Mouse (Mus musculus) CD4-positive helper T cell, adult 2 months (primary cell): ENCODE results near the gene E2f7.

Experiments used
- DNase-seq: peaks from one replicate; pipeline ENCODE4 v3.0.0-alpha.2; 2012; ENCODE audit warnings: low read depth, missing footprints, low spot score

The E2f7 gene

GRCm38 (mm10) chr10:110773878-110774277 lies 28.6 kb downstream of the E2f7 start:
- DNase-seq: no peak

DNA sequence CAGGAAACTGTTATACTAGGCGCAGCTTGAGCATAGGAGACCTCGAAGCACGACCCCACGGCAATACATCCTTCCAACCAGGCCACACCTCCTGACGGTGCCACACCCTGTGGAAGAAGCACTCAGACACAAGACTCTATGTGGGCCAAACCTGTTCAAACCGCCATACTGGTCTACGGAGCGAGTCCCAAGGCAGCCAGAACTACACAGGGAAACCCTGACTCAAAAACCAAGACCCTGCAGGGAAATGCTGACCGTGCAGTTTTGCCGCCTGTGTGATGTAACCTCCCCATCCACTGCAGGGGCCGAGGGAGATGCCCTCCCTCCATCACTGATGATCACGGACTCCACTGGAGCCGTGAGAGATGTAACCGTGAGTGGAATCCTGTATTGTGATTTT lies 36.5 kb downstream of the E2f7 start:
- DNase-seq: no peak

- no peak for DNase-seq
Observed at GRCm38 (mm10) chr10:110782655-110783054, 37.4 kb downstream of the E2f7 start.

DNA sequence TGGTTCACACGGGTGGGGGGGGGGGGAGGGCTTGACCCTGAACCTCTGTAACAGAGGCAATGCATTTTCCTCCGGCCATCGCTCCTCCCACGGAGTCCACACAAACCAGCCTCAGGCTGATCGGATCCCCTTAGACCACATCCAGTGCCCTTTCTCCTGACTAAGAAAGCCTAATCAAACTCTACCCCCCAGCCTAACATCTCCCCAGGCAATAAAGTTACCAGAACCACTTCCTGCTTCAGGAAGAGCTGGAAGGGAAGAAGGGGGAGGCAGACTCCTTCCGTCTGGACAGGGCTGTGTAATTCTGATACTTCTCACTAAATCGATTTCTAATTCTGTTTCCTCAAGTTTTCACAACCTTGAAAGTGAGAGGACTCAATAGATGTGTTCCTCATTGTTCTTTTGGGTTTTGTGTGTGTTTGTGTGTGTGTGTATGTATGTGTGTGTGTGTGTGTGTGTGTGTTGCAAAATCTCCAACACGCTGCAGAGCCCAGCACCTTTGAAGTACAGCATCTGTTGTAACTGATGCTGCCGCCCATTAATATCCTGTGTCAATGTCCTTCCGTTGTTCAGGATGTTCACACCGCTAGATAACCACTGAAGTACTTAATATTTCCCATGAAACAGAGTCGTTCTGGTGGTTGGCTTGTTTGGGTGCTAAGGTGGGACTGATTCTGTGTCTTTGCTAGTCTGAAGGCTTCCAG lies 43.0 kb downstream of the E2f7 start:
- no peak for DNase-seq

GRCm38 (mm10) chr10:110789683-110790082 lies 44.4 kb downstream of the E2f7 start:
- no peak for DNase-seq

GRCm38 (mm10) chr10:110793150-110793787 lies 48.0 kb downstream of the E2f7 start:
- DNase-seq: no peak

DNA sequence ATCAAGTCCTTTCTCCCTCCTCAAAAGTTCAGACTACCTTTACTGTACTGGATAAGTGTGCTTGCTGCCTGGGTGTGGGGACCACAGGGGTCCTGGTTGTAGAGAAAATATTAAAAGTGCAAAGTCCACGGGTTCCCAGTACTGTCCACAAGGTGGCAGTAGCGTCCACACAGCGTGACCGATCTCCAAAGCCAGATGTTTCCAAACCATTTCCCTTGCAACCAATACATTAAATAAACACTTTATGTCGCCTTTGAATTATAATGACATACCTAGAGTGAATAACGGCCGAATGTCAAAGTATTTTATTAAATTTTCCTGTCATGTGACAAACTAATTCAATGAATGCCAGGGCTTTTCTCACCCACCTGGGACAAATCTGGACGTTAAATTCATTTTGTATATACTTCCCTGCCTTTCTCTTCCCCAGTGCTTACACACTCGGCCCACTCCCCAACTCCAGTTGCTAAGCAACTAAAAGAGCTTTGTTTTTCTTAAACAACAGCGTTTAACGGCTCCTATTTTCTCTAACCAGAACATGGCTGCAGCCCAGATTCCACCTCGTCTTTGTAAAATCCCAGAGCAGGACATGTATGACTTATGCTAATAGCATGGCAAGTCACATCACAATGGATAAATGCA lies 49.4 kb downstream of the E2f7 start:
- peak; percentile 42 for DNase-seq

DNA sequence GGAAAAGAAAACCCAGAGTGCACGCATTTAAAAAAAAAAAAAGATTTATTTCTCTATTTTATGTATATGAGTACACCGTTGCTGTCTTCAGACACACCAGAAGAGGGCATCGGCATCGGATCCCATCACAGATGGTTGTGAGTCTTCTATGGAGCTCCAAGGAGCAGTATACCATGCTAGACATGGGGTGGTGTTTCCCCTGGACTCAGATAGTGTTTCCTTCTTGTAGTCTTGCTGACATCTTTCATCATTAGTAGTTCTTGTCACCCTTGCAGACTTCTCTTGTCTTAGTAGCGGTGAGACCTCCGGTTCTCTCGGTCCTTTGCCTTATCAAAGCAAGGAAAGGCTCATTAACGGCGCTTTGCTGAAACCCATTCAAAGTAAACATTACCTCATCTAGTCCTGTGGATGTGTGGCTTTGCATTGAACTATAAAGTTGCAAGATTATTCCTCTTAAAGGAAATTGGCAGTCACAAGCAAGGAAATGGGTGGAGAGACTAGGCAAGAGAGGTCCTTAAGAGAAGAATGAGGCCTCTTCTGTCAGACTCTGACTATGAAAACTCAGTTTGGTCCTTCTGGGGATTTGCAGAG lies 50.1 kb downstream of the E2f7 start:
- DNase-seq: no peak

- DNase-seq: no peak
Observed at GRCm38 (mm10) chr10:110801296-110801695, 56.1 kb downstream of the E2f7 start.

DNA sequence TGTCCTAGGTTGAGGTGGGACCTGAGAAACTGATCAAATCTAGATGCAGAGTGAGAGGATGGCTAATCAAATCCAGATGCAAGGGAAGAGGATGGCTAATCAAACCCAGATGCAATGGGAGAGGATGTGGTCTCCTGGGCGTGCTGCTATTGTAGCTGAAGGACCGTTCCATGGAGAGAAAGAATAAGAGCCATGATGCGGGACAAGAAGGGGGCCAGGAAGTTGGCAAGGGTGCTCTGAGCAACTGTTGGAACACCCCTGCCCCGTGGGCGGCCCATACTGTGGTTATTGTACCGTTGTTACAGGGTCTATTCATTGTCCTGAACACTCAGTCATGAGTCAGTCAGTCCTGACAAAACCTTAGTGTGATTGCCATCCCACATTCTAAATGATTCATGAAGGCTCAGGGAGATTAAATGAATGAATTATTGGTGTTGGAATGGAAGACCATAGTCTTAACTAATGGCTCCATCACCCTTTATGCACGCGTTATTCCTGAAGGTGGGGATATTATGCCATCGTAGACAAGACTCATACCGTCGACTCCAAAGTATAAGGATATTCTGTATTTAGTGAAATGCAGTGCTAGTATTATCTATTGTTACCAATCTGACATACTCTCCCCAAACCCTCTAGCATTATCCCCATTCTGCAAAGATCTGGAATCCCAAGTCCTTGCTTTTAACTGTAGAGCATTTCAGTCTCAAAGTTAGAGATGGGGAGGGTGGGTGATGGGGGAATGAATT lies 59.2 kb downstream of the E2f7 start:
- no peak for DNase-seq

- no peak for DNase-seq
Observed at GRCm38 (mm10) chr10:110805025-110805740, 59.9 kb downstream of the E2f7 start.

- no peak for DNase-seq
Observed at GRCm38 (mm10) chr10:110806471-110806870, 61.2 kb downstream of the E2f7 start.

GRCm38 (mm10) chr10:110810528-110810927 lies 65.3 kb downstream of the E2f7 start:
- DNase-seq: no peak

DNA sequence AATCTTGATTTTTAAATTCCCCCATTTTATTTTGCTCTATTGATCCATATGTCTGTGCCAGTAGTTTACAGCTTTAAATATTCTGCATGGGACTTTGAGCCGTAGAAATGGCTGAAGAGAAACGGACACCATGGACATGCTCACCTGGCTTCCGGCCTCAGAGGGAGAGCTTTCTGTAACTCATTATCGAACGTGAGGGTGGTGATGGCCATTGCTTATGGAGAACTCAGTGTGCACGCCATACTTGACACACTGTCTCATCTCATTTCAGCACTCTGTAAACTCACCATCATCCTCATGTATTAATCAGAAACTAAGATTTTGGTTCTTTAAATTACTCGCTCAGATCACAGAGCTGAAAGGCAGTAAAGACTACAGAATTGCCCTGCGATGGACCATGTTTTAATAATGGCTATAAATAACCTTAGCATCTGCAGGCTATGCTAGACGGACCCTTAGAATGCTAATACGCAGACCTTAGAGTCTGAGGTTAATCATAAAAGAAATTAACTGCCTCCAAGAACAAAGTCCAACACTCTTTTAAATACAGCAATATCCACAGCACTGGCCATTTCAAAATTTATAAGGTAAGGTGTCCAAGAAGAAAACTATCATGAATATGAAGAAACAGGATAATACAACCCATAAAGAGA lies 66.1 kb downstream of the E2f7 start:
- DNase-seq: no peak

- DNase-seq: no peak
Observed at GRCm38 (mm10) chr10:110811862-110812225, 66.6 kb downstream of the E2f7 start.

GRCm38 (mm10) chr10:110821139-110821538 lies 75.9 kb downstream of the E2f7 start:
- DNase-seq: no peak

DNA sequence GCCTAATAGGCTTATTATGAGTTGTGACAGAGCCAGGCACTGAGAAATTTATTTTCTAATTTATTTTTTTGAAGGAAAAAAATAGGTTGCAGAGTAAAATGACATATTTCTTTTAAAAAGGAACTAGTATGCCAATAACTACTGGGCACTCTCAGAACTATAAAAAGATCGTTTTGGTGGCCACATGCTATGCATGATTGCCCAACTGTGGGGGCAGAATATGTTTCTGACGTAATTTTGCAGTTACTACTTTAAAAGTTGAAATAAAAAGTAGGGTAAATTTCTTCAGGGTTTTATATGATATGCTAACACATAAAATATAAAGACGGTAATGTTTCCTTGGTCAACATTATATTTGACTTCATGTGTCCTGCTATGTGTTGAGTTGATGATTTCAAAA lies 76.5 kb downstream of the E2f7 start:
- no peak for DNase-seq

GRCm38 (mm10) chr10:110832336-110832735 lies 87.1 kb downstream of the E2f7 start:
- no peak for DNase-seq

DNA sequence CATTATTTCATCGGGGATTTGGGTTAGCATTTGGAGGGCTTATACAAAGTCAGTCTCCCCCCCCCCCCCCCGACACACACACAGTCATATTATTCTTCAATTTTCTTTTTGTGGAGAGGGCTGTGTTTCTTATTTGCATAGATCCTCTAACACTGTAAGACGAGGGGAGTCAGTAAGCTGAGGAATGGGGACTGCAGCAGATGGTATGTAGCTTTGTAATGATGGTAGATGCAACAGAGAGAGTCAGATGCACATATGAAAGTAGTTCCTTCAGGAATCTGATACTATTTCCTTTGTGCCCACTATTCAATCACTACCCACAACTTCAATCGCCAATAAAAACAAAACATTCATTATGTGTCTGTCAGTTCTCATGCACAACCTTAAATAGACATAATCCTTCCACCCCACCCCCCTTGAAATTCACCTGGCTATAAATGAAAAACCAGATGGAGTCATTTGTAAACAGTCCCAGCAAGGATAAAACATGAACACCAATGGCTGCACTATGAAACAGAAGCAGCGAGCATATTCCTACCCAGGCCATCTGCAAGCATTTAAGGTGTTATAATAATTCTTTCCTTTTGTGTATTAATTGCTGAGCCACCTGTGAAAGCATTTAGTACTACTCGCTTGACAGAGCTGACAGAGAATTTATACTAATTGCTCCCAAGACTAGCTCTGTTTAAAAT lies 90.0 kb downstream of the E2f7 start:
- no peak for DNase-seq
